Mouse (Mus musculus): ENCODE data around the gene Fancc. TPM values are rescaled to one million over a fixed set of nuclear protein-coding genes. Genes with fewer than 3 reads are reported as not detected.

The Fancc gene
- polyA plus RNA-seq, 1 experiment from 2014 or later: 26.7 TPM

- WGBS: 10% methylated on average over 2 of the region's 2 CpGs
- Histone ChIP-seq H3K4me1 (peaks cover 44% of the 10 kb centered on the region), H3K9me3 (replicated peaks) (no peaks in the 10 kb centered on the region), H3K4me3 (no peak overlapping the region), H3K27me3 (ENCODE audit: low read depth, poor library complexity, severe bottlenecking) (no peaks in the 10 kb centered on the region), H3K27ac (replicated peaks) (peak overlapping the region; percentile 77), H3K36me3 (peaks cover 100% of the 10 kb centered on the region)
- DNase-seq (ENCODE audit: low spot score): no peak
These were observed 31.8 kb upstream of the Fancc start for GRCm38 (mm10) chr13:63528852-63529251.

- 11% methylated on average over 5 of the region's 5 CpGs for WGBS
- Histone ChIP-seq H3K4me1 (peaks cover 44% of the 10 kb centered on the region), H3K9me3 (replicated peaks) (no peaks in the 10 kb centered on the region), H3K27ac (replicated peaks) (peak overlapping the region; percentile 77), H3K27me3 (ENCODE audit: low read depth, poor library complexity, severe bottlenecking) (no peaks in the 10 kb centered on the region), H3K36me3 (peaks cover 100% of the 10 kb centered on the region), H3K4me3 (no peak overlapping the region)
- DNase-seq (ENCODE audit: low spot score): peak; percentile 52
These were observed 31.1 kb upstream of the Fancc start for GRCm38 (mm10) chr13:63528164-63528675.

GRCm38 (mm10) chr13:63525571-63526197 is 28.6 kb upstream of the Fancc start:
- Histone ChIP-seq H3K4me3 (no peak overlapping the region), H3K4me1 (peaks cover 33% of the 10 kb centered on the region), H3K36me3 (peaks cover 99% of the 10 kb centered on the region), H3K27me3 (ENCODE audit: low read depth, poor library complexity, severe bottlenecking) (no peaks in the 10 kb centered on the region), H3K27ac (replicated peaks) (no peak overlapping the region), H3K9me3 (replicated peaks) (no peaks in the 10 kb centered on the region)
- DNase-seq (ENCODE audit: low spot score): no peak
- WGBS: 69% methylated on average over 11 of the region's 11 CpGs

GRCm38 (mm10) chr13:63524608-63525570 is 27.8 kb upstream of the Fancc start:
- Histone ChIP-seq H3K4me3 (no peak overlapping the region), H3K27me3 (ENCODE audit: low read depth, poor library complexity, severe bottlenecking) (no peaks in the 10 kb centered on the region), H3K27ac (replicated peaks) (no peak overlapping the region), H3K4me1 (peaks cover 25% of the 10 kb centered on the region), H3K36me3 (peaks cover 99% of the 10 kb centered on the region), H3K9me3 (replicated peaks) (no peaks in the 10 kb centered on the region)
- DNase-seq (ENCODE audit: low spot score): no peak
- 81% methylated on average over 25 of the region's 25 CpGs for WGBS

GRCm38 (mm10) chr13:63524061-63524460 is 27.0 kb upstream of the Fancc start:
- H3K4me1 ChIP-seq: peaks cover 18% of the 10 kb centered on the region

GRCm38 (mm10) chr13:63522832-63523231 is 25.8 kb upstream of the Fancc start:
- no peak overlapping the region for H3K27ac ChIP-seq (replicated peaks)
- no peaks in the 10 kb centered on the region for H3K9me3 ChIP-seq (replicated peaks)
- no peak for DNase-seq (ENCODE audit: low spot score)
- H3K27me3 ChIP-seq (ENCODE audit: low read depth, poor library complexity, severe bottlenecking): no peaks in the 10 kb centered on the region
- peaks cover 5% of the 10 kb centered on the region for H3K4me1 ChIP-seq
- H3K4me3 ChIP-seq: no peak overlapping the region
- H3K36me3 ChIP-seq: peaks cover 99% of the 10 kb centered on the region
- 88% methylated on average over 10 of the region's 10 CpGs for WGBS

More at GRCm38 (mm10) chr13:63524061-63524460, 27.0 kb upstream of the Fancc start:
- Histone ChIP-seq H3K36me3 (peaks cover 99% of the 10 kb centered on the region), H3K4me3 (no peak overlapping the region), H3K27ac (replicated peaks) (no peak overlapping the region), H3K9me3 (replicated peaks) (no peaks in the 10 kb centered on the region), H3K27me3 (ENCODE audit: low read depth, poor library complexity, severe bottlenecking) (no peaks in the 10 kb centered on the region)
- no peak for DNase-seq (ENCODE audit: low spot score)
- 90% methylated on average over 2 of the region's 2 CpGs for WGBS

- H3K36me3 ChIP-seq: peaks cover 99% of the 10 kb centered on the region
- 92% methylated on average over 6 of the region's 6 CpGs for WGBS
- DNase-seq (ENCODE audit: low spot score): no peak
These were observed 23.0 kb upstream of the Fancc start for GRCm38 (mm10) chr13:63520110-63520509.

GRCm38 (mm10) chr13:63516535-63516934 is 19.5 kb upstream of the Fancc start:
- H3K4me3 ChIP-seq: no peak overlapping the region
- H3K9me3 ChIP-seq (replicated peaks): no peaks in the 10 kb centered on the region
- H3K36me3 ChIP-seq: peaks cover 99% of the 10 kb centered on the region
- no peak overlapping the region for H3K27ac ChIP-seq (replicated peaks)
- H3K27me3 ChIP-seq (ENCODE audit: low read depth, poor library complexity, severe bottlenecking): no peaks in the 10 kb centered on the region; the same call in 1 of the 2 replicates
- H3K4me1 ChIP-seq: peaks cover 51% of the 10 kb centered on the region
- no peak for DNase-seq (ENCODE audit: low spot score)
- WGBS: 87% methylated on average over 2 of the region's 2 CpGs

More at GRCm38 (mm10) chr13:63520110-63520509, 23.0 kb upstream of the Fancc start:
- Histone ChIP-seq H3K4me1 (peaks cover 15% of the 10 kb centered on the region), H3K9me3 (replicated peaks) (no peaks in the 10 kb centered on the region), H3K27ac (replicated peaks) (no peak overlapping the region), H3K27me3 (ENCODE audit: low read depth, poor library complexity, severe bottlenecking) (no peaks in the 10 kb centered on the region), H3K4me3 (no peak overlapping the region)

- 83% methylated on average over 5 of the region's 5 CpGs for WGBS
- no peaks in the 10 kb centered on the region for H3K9me3 ChIP-seq (replicated peaks)
- peaks cover 100% of the 10 kb centered on the region for H3K36me3 ChIP-seq
- H3K4me1 ChIP-seq: peaks cover 54% of the 10 kb centered on the region
- H3K27ac ChIP-seq (replicated peaks): peak overlapping the region; percentile 76; the same call in 1 of the 2 replicates
- no peak overlapping the region for H3K4me3 ChIP-seq
- DNase-seq (ENCODE audit: low spot score): no peak
- H3K27me3 ChIP-seq (ENCODE audit: low read depth, poor library complexity, severe bottlenecking): no peaks in the 10 kb centered on the region; the same call in 1 of the 2 replicates
These were observed 18.5 kb upstream of the Fancc start for GRCm38 (mm10) chr13:63515542-63515941.

GRCm38 (mm10) chr13:63514931-63515360 is 17.9 kb upstream of the Fancc start:
- H3K4me1 ChIP-seq: peaks cover 54% of the 10 kb centered on the region

GRCm38 (mm10) chr13:63513374-63514098 is 16.5 kb upstream of the Fancc start:
- no peaks in the 10 kb centered on the region; the same call in 1 of the 2 replicates for H3K27me3 ChIP-seq (ENCODE audit: low read depth, poor library complexity, severe bottlenecking)
- peak overlapping the region; percentile 76 for H3K27ac ChIP-seq (replicated peaks)
- no peak for DNase-seq (ENCODE audit: low spot score)
- no peaks in the 10 kb centered on the region for H3K9me3 ChIP-seq (replicated peaks)
- WGBS: 72% methylated on average over 26 of the region's 26 CpGs
- H3K4me3 ChIP-seq: no peak overlapping the region
- H3K36me3 ChIP-seq: peaks cover 100% of the 10 kb centered on the region
- H3K4me1 ChIP-seq: peaks cover 54% of the 10 kb centered on the region

More at GRCm38 (mm10) chr13:63514931-63515360, 17.9 kb upstream of the Fancc start:
- 32% methylated on average over 8 of the region's 8 CpGs for WGBS
- H3K27me3 ChIP-seq (ENCODE audit: low read depth, poor library complexity, severe bottlenecking): no peaks in the 10 kb centered on the region; the same call in 1 of the 2 replicates
- H3K9me3 ChIP-seq (replicated peaks): no peaks in the 10 kb centered on the region
- H3K27ac ChIP-seq (replicated peaks): peak overlapping the region; percentile 76
- no peak for DNase-seq (ENCODE audit: low spot score)
- peaks cover 100% of the 10 kb centered on the region for H3K36me3 ChIP-seq
- H3K4me3 ChIP-seq: peak overlapping the region; percentile 24; the same call in 1 of the 2 replicates

GRCm38 (mm10) chr13:63512411-63512810 is 15.3 kb upstream of the Fancc start:
- DNase-seq (ENCODE audit: low spot score): peak; percentile 36
- H3K9me3 ChIP-seq (replicated peaks): no peaks in the 10 kb centered on the region; the same call in 1 of the 2 replicates
- H3K27me3 ChIP-seq (ENCODE audit: low read depth, poor library complexity, severe bottlenecking): no peaks in the 10 kb centered on the region; the same call in 1 of the 2 replicates
- H3K36me3 ChIP-seq: peaks cover 100% of the 10 kb centered on the region
- peaks cover 54% of the 10 kb centered on the region for H3K4me1 ChIP-seq
- H3K4me3 ChIP-seq: no peak overlapping the region
- WGBS: 66% methylated on average over 6 of the region's 6 CpGs
- peak overlapping the region; percentile 76; the same call in 1 of the 2 replicates for H3K27ac ChIP-seq (replicated peaks)

Data from midbrain, embryonic 10.5 days (tissue).